Mouse (Mus musculus) liver, embryonic 11.5 days (tissue): ENCODE measurements around the gene Olfr124. TPM values are rescaled to one million over a fixed set of nuclear protein-coding genes. Genes with fewer than 3 reads are reported as not detected.

Experiments
- ATAC-seq: fragments of 200-750 bp; cut with Nextera tagmentation; replicated peaks from 2 replicates; pipeline ENCODE4 v1.8.0; 2017; ENCODE audit warnings: moderate number of reproducible peaks, mild to moderate bottlenecking, moderate TSS enrichment, moderate library complexity; ENCODE audit not compliant: low FRiP score
- DNase-seq: peaks from one replicate; pipeline ENCODE4 v3.0.0-alpha.2; 2017; ENCODE audit warnings: low spot score
- H3K27ac ChIP-seq: fragments of 300-500 bp; sonication (generic); 2 replicates; pipeline ENCODE4 v1.5.1; 2014; ENCODE audit warnings: mild to moderate bottlenecking, low read depth, low read length, control low read depth
- H3K27me3 ChIP-seq: fragments of 300-500 bp; sonication (generic); replicated peaks from 2 replicates; pipeline ENCODE4 v1.6.1; 2014; ENCODE audit warnings: low read length, mixed read lengths; ENCODE audit not compliant: control insufficient read depth, insufficient read depth
- H3K36me3 ChIP-seq: fragments of 300-500 bp; sonication (generic); 2 replicates; pipeline ENCODE4 v1.6.1; 2014; ENCODE audit warnings: mild to moderate bottlenecking, low read length, moderate library complexity, mixed read lengths; ENCODE audit not compliant: control insufficient read depth, insufficient read depth
- H3K4me1 ChIP-seq: fragments of 300-500 bp; sonication (generic); replicated peaks from 2 replicates; pipeline ENCODE4 v1.6.1; 2014; ENCODE audit warnings: low read length, mixed read lengths; ENCODE audit not compliant: control insufficient read depth, insufficient read depth
- H3K4me2 ChIP-seq: fragments of 300-500 bp; sonication (generic); 2 replicates; pipeline ENCODE4 v1.6.1; 2014; ENCODE audit warnings: mild to moderate bottlenecking, control low read depth, moderate library complexity
- H3K4me3 ChIP-seq: fragments of 300-500 bp; sonication (generic); 2 replicates; pipeline ENCODE4 v1.5.1; 2014; ENCODE audit warnings: low read depth, low read length, control low read depth
- H3K9ac ChIP-seq: fragments of 300-500 bp; sonication (generic); 2 replicates; pipeline ENCODE4 v1.6.1; 2014; ENCODE audit warnings: low read depth, low read length, control low read depth
- H3K9me3 ChIP-seq: fragments of 300-500 bp; sonication (generic); 2 replicates; pipeline ENCODE4 v1.6.1; 2016; ENCODE audit warnings: low read length, inconsistent platforms, mixed read lengths; ENCODE audit not compliant: control insufficient read depth
- WGBS: fragments of 180-500 bp; shearing (Covaris S2); extraction: QIAGEN DNeasy Blood & Tissue Kit; methylation state at CpG from one replicate; pipeline ENCODE4 v1.1.7; 2014; 5-methylcytosine and 5-hydroxymethylcytosine counted together
- polyA plus RNA-seq: library from polyadenylated mRNA; unstranded; fragments of >200 nt; fragmentation: Nextera tagmentation; extraction: Ambion mirVana; gene quantifications from 2 replicates; pipeline ENCODE4 v1.2.1, GENCODE M21; 2014

Gene Olfr124
- not detected in 2 replicates for polyA plus RNA-seq

DNA sequence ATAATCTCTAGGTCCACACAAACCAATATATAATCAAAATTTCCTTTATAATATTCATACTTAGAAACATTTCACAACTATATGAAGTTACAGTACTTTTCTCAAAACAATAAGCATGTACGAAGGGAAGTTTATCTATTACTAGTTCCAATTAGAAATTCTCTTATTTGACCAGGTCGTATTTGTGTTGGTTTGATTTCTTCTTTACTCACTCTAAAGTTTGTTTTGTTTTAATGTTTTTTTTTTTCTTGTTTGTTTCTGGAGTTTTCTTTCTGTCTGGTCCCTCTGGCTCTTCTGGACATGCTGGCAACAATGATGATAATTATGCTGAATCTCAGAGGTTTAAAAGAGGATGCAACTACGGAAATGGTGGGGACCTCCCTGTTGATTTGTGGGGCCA, at the start of gene Olfr124:
Gene Olfr124 (plus strand): TSS at position 301 of the 400 bp plus-strand sequence.
- no peak within 1 kb of the TSS for H3K9ac ChIP-seq
- WGBS, result 79% methylated on average over 3 of the region's 3 CpGs
- H3K4me3 ChIP-seq, result no peak within 1 kb of the TSS
- H3K4me1 ChIP-seq, result no peaks in the 10 kb centered on the region
- ATAC-seq (no peak), DNase-seq (no peak)
- H3K4me2 ChIP-seq, result no peak within 1 kb of the TSS
- H3K27ac ChIP-seq, result no peak within 1 kb of the TSS
- no peaks in the 10 kb centered on the region for H3K27me3 ChIP-seq
- no peaks in the 10 kb centered on the region for H3K36me3 ChIP-seq
- no peaks in the 10 kb centered on the region for H3K9me3 ChIP-seq

DNA sequence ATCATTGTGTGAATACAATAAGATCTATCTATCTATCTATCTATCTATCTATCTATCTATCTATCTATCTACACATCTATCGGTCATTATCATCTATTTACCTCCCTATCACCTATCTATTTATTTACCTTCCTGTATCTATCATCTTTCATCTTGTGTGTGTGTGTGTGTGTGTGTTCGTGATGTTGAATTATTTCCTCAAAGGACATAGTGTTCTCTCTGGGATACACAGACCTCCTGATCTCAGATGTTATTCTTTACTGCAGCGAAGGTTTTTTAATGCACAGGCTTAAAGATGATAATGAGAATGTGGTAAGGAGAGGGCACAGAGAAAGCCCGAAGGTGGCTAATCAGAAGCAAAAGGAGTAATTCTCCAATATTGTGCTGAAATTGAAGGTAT, 31.4 kb upstream of the Olfr124 start, which contains the start of gene Olfr122:
Gene Olfr122 (plus strand): TSS at position 301 of the 400 bp plus-strand sequence.
- no peaks in the 10 kb centered on the region for H3K9me3 ChIP-seq
- DNase-seq (no peak), ATAC-seq (no peak)
- WGBS, result 76% methylated on average over 4 of the region's 4 CpGs
- H3K27ac ChIP-seq, result no peak within 1 kb of the TSS
- no peak within 1 kb of the TSS for H3K4me2 ChIP-seq
- H3K36me3 ChIP-seq, result no peaks in the 10 kb centered on the region
- H3K4me3 ChIP-seq, result no peak within 1 kb of the TSS
- no peaks in the 10 kb centered on the region for H3K4me1 ChIP-seq
- H3K27me3 ChIP-seq, result no peaks in the 10 kb centered on the region
- H3K9ac ChIP-seq, result no peak within 1 kb of the TSS

DNA sequence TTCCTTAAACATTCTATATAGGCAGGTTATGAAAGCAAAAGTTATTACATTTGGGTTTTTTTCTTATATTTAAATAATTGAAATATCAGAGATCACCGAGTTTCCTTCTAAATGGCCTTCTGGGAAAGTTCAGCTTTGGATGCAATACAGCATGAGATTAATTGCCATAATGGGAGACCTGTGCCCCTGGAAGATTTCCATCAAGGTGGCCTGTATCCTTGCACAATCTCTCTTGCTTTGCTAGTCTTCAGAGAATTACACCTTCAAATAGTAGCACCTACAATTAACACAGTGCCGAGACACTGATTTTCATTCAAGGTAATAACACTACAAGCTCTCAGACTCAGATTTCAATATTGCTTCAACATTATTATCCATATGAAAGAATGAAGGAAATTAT, 6.5 kb upstream of the Olfr124 start, which contains the start of gene Olfr123:
Gene Olfr123 (plus strand): TSS at position 301 of the 400 bp plus-strand sequence.
- H3K36me3 ChIP-seq, result no peaks in the 10 kb centered on the region
- no peak within 1 kb of the TSS for H3K4me2 ChIP-seq
- no peaks in the 10 kb centered on the region for H3K9me3 ChIP-seq
- H3K4me1 ChIP-seq, result no peaks in the 10 kb centered on the region
- WGBS, result 83% methylated on average over 2 of the region's 2 CpGs
- no peak within 1 kb of the TSS for H3K27ac ChIP-seq
- no peak for ATAC-seq
- no peak within 1 kb of the TSS for H3K9ac ChIP-seq
- H3K4me3 ChIP-seq, result no peak within 1 kb of the TSS
- no peak for DNase-seq
- no peaks in the 10 kb centered on the region for H3K27me3 ChIP-seq

DNA sequence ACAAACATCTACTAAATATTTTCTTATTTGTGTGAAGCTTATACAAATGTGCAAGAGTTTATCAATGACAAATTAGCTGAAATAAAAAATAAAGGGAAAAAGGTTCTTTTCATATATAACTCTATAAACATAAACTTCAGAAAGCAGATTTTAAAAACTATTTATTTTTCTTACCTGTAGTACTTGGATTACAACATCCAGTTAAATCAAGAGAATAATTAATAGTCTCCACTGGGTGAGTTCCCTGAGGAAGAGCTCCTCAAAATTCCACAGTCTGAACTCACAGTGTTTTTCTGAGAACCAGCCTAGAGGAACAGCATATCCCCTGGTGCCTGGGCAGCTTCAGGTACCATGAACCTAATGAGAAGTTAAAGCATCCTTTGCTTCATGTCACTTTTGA, 33.0 kb downstream of the Olfr124 start, which contains the start of gene Olfr125:
Gene Olfr125 (plus strand): TSS at position 301 of the 400 bp plus-strand sequence.
- H3K4me1 ChIP-seq, result no peaks in the 10 kb centered on the region
- H3K36me3 ChIP-seq, result no peaks in the 10 kb centered on the region
- H3K27me3 ChIP-seq, result no peaks in the 10 kb centered on the region
- no peak within 1 kb of the TSS for H3K27ac ChIP-seq
- no peaks in the 10 kb centered on the region for H3K9me3 ChIP-seq
- no peak within 1 kb of the TSS for H3K4me2 ChIP-seq
- ATAC-seq (no peak), DNase-seq (no peak)
- no peak within 1 kb of the TSS for H3K4me3 ChIP-seq
- no peak within 1 kb of the TSS for H3K9ac ChIP-seq

DNA sequence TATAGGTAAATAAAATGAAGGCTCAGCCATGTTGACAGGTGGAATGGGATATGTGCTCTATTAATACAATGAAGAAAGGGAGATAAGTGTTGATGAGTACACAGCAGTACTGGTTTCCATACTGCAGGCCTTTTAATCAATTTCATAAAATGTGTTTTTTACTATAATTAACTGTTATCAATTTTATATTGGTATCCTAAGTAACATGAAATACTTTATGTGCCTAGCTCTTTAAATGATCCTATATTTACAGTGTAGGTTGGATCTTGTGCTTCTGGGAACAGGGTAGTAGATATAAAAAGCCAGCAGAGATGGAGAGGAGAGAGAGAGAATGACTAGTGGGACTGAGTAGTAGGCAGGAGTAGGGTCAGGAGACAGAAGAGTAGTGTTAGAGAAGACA, 47.5 kb downstream of the Olfr124 start, which contains the start of gene Olfr126:
Gene Olfr126 (plus strand): TSS at position 301 of the 400 bp plus-strand sequence.
- H3K4me2 ChIP-seq, result no peak within 1 kb of the TSS
- H3K27me3 ChIP-seq, result no peaks in the 10 kb centered on the region
- H3K9ac ChIP-seq, result no peak within 1 kb of the TSS
- H3K36me3 ChIP-seq, result no peaks in the 10 kb centered on the region
- H3K4me1 ChIP-seq, result no peaks in the 10 kb centered on the region
- ATAC-seq, result no peak
- H3K27ac ChIP-seq, result no peak within 1 kb of the TSS
- no peak within 1 kb of the TSS for H3K4me3 ChIP-seq
- DNase-seq, result no peak
- H3K9me3 ChIP-seq, result no peaks in the 10 kb centered on the region

Other genes starting within 250 kb of the Olfr124 start
- not detected in 2 replicates for gene Olfr112, start 230.4 kb upstream of the Olfr124 start, polyA plus RNA-seq
- not detected in 2 replicates for gene Olfr113, start 222.2 kb upstream of the Olfr124 start, polyA plus RNA-seq
- not detected in 2 replicates for gene Olfr114, start 207.1 kb upstream of the Olfr124 start, polyA plus RNA-seq
- not detected in 2 replicates for gene Olfr115, start 172.8 kb upstream of the Olfr124 start, polyA plus RNA-seq
- gene Olfr116, start 172.7 kb upstream of the Olfr124 start, polyA plus RNA-seq, result not detected in 2 replicates
- gene Olfr117, start 136.1 kb upstream of the Olfr124 start, polyA plus RNA-seq, result not detected in 2 replicates
- not detected in 2 replicates for gene Olfr118, start 132.9 kb upstream of the Olfr124 start, polyA plus RNA-seq
- gene Olfr119, start 103.3 kb upstream of the Olfr124 start, polyA plus RNA-seq, result not detected in 2 replicates
- gene Olfr120, start 78.1 kb upstream of the Olfr124 start, polyA plus RNA-seq, result not detected in 2 replicates
- gene Olfr121, start 51.0 kb upstream of the Olfr124 start, polyA plus RNA-seq, result not detected in 2 replicates
- gene Olfr122, start 31.3 kb upstream of the Olfr124 start, polyA plus RNA-seq, result not detected in 2 replicates
- not detected in 2 replicates for gene Olfr123, start 6.4 kb upstream of the Olfr124 start, polyA plus RNA-seq
- not detected in 2 replicates for gene Olfr125, start 33.1 kb downstream of the Olfr124 start, polyA plus RNA-seq
- not detected in 2 replicates for gene Olfr126, start 47.6 kb downstream of the Olfr124 start, polyA plus RNA-seq
- gene Olfr127, start 100.5 kb downstream of the Olfr124 start, polyA plus RNA-seq, result not detected in 2 replicates
- not detected in 2 replicates for gene Olfr128, start 120.7 kb downstream of the Olfr124 start, polyA plus RNA-seq
- not detected in 2 replicates for gene Olfr761, start 153.2 kb downstream of the Olfr124 start, polyA plus RNA-seq